Mouse (Mus musculus) ES-E14 (cell line): ENCODE results near the gene Rgs3.

ENCODE experiments used
- CHD2 ChIP-seq: IDR thresholded peaks from 2 replicates; pipeline ENCODE4 v1.6.1; 2014; ENCODE audit warnings: mild to moderate bottlenecking, low read depth, low read length, inconsistent platforms
- HCFC1 ChIP-seq: IDR thresholded peaks from 2 replicates; pipeline ENCODE4 v1.6.1; 2012; ENCODE audit warnings: low read length, inconsistent platforms, borderline replicate concordance; ENCODE audit not compliant: insufficient read depth
- MAFK ChIP-seq: IDR thresholded peaks from 2 replicates; pipeline ENCODE4 v1.6.1; 2014; ENCODE audit warnings: mild to moderate bottlenecking, low read depth, low read length, inconsistent platforms; ENCODE audit not compliant: insufficient read depth
- ZC3H11A ChIP-seq: IDR thresholded peaks from 2 replicates; pipeline ENCODE4 v1.6.1; 2012; ENCODE audit warnings: low read depth, mild to moderate bottlenecking, inconsistent platforms, low read length, borderline replicate concordance
- ZNF384 ChIP-seq: IDR thresholded peaks from 2 replicates; pipeline ENCODE4 v1.6.1; 2012; ENCODE audit warnings: low read depth, low read length, inconsistent platforms

- TF ChIP-seq ZC3H11A (no peak), ZNF384 (no peak), MAFK (no peak), HCFC1 (no peak), CHD2 (no peak)
These were observed 44.2 kb upstream of the Rgs3 start for GRCm38 (mm10) chr4:62515490-62515889.
